Mouse (Mus musculus): Measurements from ENCODE around the gene Nckap5l. TPM values are rescaled to one million over a fixed set of nuclear protein-coding genes. Genes with fewer than 3 reads are reported as not detected.

Gene Nckap5l
- polyA plus RNA-seq, 1 experiment from 2014 or later = 11.6 TPM

DNA sequence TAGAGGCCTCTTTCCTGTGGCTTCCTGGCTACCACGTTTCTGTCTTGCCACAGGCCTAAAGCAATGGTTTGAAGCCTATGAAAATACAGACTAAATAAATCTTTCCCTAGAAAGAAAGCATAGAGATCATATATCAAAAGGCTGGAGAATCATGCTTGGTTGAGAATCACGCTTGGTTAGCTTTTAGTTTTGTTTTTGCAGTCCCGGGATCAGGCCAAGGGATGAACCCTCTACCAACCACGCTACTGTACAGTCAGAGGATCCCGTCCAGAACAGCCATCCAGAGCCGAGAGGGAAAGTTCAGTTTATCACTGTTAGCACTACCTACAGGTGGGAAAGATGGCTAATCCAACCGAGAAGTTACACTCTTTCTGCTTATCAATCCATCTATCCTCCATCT, 15.2 kb downstream of the Nckap5l start:
- H3K9ac ChIP-seq = no peak overlapping the region
- H3K9me3 ChIP-seq = no peaks in the 10 kb centered on the region
- H3K4me3 ChIP-seq = no peak overlapping the region
- 55% methylated on average over 7 of the region's 7 CpGs for whole genome bisulfite sequencing
- no peak overlapping the region for H3K4me2 ChIP-seq
- H3K4me1 ChIP-seq = peaks cover 48% of the 10 kb centered on the region
- peak overlapping the region; percentile 20; the same call in 1 of the 2 replicates for H3K27ac ChIP-seq
- no peaks in the 10 kb centered on the region for H3K27me3 ChIP-seq
- H3K36me3 ChIP-seq = peaks cover 7% of the 10 kb centered on the region; the same call in 1 of the 2 replicates
- ATAC-seq (ENCODE audit: borderline replicate concordance, extremely low read depth, low FRiP score, low TSS enrichment) = no peak

- Histone ChIP-seq H3K9ac (no peak overlapping the region), H3K9me3 (no peaks in the 10 kb centered on the region), H3K36me3 (peaks cover 7% of the 10 kb centered on the region; the same call in 1 of the 2 replicates), H3K4me1 (peaks cover 52% of the 10 kb centered on the region), H3K4me2 (peak overlapping the region; percentile 9; the same call in 1 of the 2 replicates), H3K4me3 (no peak overlapping the region), H3K27ac (peak overlapping the region; percentile 83), H3K27me3 (no peaks in the 10 kb centered on the region)
- ATAC-seq (ENCODE audit: borderline replicate concordance, extremely low read depth, low FRiP score, low TSS enrichment) = no peak
- 35% methylated on average over 8 of the region's 8 CpGs for WGBS
These were observed 16.6 kb downstream of the Nckap5l start for GRCm38 (mm10) chr15:99440816-99441457.

GRCm38 (mm10) chr15:99440112-99440815, 17.3 kb downstream of the Nckap5l start:
- Histone ChIP-seq H3K9ac (no peak overlapping the region), H3K27ac (peak overlapping the region; percentile 83), H3K27me3 (no peaks in the 10 kb centered on the region), H3K9me3 (no peaks in the 10 kb centered on the region), H3K4me2 (peak overlapping the region; percentile 9; the same call in 1 of the 2 replicates), H3K36me3 (peaks cover 7% of the 10 kb centered on the region; the same call in 1 of the 2 replicates), H3K4me3 (no peak overlapping the region), H3K4me1 (peaks cover 57% of the 10 kb centered on the region)
- peak; percentile 95 for ATAC-seq (ENCODE audit: borderline replicate concordance, extremely low read depth, low FRiP score, low TSS enrichment)
- 23% methylated on average over 2 of the region's 2 CpGs for WGBS

DNA sequence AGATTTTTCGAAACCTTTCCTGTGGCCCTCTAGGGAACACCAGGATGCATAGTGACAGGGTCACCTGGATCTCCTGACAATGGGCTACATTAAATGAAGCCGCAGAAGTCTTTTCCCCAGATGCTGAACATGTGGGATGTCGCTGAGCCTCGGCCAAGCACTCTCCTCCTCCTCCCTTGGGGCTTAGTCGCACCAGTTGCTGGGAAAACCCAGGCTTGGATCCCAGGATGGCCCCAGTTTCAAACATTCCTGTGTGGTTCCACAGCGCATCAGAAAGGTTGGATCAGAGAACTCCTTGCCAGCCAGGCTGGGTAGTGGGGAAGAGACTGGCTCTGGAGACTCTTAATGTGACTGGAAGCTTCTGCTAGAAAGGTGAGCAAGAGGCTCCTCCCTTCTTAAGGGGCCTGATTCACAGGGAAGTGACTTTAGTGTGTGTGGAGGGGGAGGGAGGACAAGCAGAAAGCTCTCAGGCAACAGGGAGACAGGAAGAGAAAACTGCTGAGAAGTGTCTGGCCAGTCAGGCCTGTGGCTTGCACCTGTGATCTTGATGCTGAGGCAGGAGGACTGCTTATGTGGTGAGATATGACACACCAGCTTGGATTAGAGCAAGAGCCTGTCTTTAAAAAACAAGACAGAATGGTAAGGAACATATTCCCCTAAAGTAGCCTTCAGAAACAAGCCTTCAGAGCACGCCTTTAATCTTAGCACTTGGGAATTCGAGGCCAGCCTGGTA, 18.4 kb downstream of the Nckap5l start:
- no peak overlapping the region for H3K4me2 ChIP-seq
- no peak overlapping the region for H3K9ac ChIP-seq
- 66% methylated on average over 8 of the region's 8 CpGs for WGBS
- H3K36me3 ChIP-seq = peaks cover 5% of the 10 kb centered on the region; the same call in 1 of the 2 replicates
- H3K9me3 ChIP-seq = no peaks in the 10 kb centered on the region
- no peak overlapping the region for H3K27ac ChIP-seq
- H3K4me1 ChIP-seq = peaks cover 67% of the 10 kb centered on the region
- H3K4me3 ChIP-seq = no peak overlapping the region
- no peak for ATAC-seq (ENCODE audit: borderline replicate concordance, extremely low read depth, low FRiP score, low TSS enrichment)
- H3K27me3 ChIP-seq = no peaks in the 10 kb centered on the region

DNA sequence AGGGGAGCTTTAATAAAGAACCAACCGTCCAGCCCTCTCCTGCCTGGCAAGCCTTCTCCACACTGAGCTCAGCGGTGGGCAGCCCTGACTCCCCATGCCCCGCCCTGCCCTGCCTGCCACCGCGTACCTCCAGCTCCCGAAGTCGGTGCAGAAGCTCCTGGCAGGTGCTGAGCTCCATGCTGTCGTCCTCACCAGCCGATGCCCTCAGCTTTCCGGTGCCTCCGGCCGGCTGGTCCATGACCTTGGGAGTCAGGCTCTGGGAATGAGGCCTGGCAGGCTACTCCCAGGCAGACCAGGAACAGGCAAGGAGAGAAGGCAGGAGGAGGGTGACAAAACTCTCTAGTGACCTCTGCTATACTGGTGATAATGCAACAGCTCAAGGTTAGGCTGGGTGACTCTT, 23.6 kb downstream of the Nckap5l start:
- no peak for ATAC-seq (ENCODE audit: borderline replicate concordance, extremely low read depth, low FRiP score, low TSS enrichment)
- 64% methylated on average over 12 of the region's 12 CpGs for WGBS

GRCm38 (mm10) chr15:99433081-99433718, 24.3 kb downstream of the Nckap5l start:
- no peak for ATAC-seq (ENCODE audit: borderline replicate concordance, extremely low read depth, low FRiP score, low TSS enrichment)
- Histone ChIP-seq H3K9ac (no peak overlapping the region), H3K9me3 (no peaks in the 10 kb centered on the region), H3K4me2 (no peak overlapping the region), H3K36me3 (peaks cover 22% of the 10 kb centered on the region), H3K27me3 (no peaks in the 10 kb centered on the region), H3K27ac (no peak overlapping the region), H3K4me3 (no peak overlapping the region), H3K4me1 (peaks cover 40% of the 10 kb centered on the region)
- 84% methylated on average over 16 of the region's 16 CpGs for WGBS

More for the DNA sequence above, 23.6 kb downstream of the Nckap5l start:
- Histone ChIP-seq H3K27me3 (no peaks in the 10 kb centered on the region), H3K27ac (no peak overlapping the region), H3K36me3 (peaks cover 20% of the 10 kb centered on the region), H3K4me3 (no peak overlapping the region), H3K4me1 (peaks cover 44% of the 10 kb centered on the region), H3K4me2 (no peak overlapping the region), H3K9me3 (no peaks in the 10 kb centered on the region), H3K9ac (no peak overlapping the region)

GRCm38 (mm10) chr15:99431967-99432366, 25.6 kb downstream of the Nckap5l start:
- Histone ChIP-seq H3K4me1 (peaks cover 33% of the 10 kb centered on the region), H3K4me2 (no peak overlapping the region), H3K4me3 (no peak overlapping the region), H3K27me3 (no peaks in the 10 kb centered on the region), H3K9ac (no peak overlapping the region), H3K27ac (no peak overlapping the region), H3K36me3 (peaks cover 34% of the 10 kb centered on the region), H3K9me3 (no peaks in the 10 kb centered on the region)
- 60% methylated on average over 8 of the region's 8 CpGs for WGBS
- no peak for ATAC-seq (ENCODE audit: borderline replicate concordance, extremely low read depth, low FRiP score, low TSS enrichment)

DNA sequence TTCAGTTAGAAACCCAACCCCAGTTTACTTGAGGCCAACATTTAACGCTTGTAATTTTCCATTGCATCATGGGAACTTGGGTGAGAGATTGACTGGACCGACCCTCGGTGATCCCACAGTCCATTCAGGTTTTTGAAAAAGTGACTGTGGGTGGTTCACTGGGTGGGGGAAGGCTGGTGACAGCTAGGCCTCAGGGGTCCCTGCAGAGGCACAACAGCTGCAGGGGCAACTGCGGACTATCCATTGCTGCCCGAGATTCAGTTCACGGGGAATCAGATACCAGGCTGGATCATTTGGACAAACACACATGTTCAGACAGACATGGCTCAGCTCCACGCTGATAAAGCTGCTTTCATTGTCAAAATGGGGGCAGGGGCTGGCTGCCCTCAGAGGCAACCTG, 26.0 kb downstream of the Nckap5l start:
- Histone ChIP-seq H3K4me3 (no peak overlapping the region), H3K36me3 (peaks cover 38% of the 10 kb centered on the region), H3K9me3 (no peaks in the 10 kb centered on the region), H3K4me1 (peaks cover 33% of the 10 kb centered on the region), H3K4me2 (no peak overlapping the region), H3K27ac (peak overlapping the region; percentile 33; the same call in 1 of the 2 replicates), H3K27me3 (no peaks in the 10 kb centered on the region), H3K9ac (no peak overlapping the region)
- ATAC-seq (ENCODE audit: borderline replicate concordance, extremely low read depth, low FRiP score, low TSS enrichment) = no peak
- WGBS = 64% methylated on average over 7 of the region's 7 CpGs

- H3K4me3 ChIP-seq = no peak overlapping the region
- peak overlapping the region; percentile 15; the same call in 1 of the 2 replicates for H3K27ac ChIP-seq
- H3K4me1 ChIP-seq = peaks cover 31% of the 10 kb centered on the region
- H3K27me3 ChIP-seq = no peaks in the 10 kb centered on the region
- peaks cover 42% of the 10 kb centered on the region for H3K36me3 ChIP-seq
- WGBS = 82% methylated on average over 10 of the region's 10 CpGs
- no peak overlapping the region for H3K9ac ChIP-seq
- no peak overlapping the region for H3K4me2 ChIP-seq
- no peak for ATAC-seq (ENCODE audit: borderline replicate concordance, extremely low read depth, low FRiP score, low TSS enrichment)
- H3K9me3 ChIP-seq = no peaks in the 10 kb centered on the region
These were observed 26.5 kb downstream of the Nckap5l start for GRCm38 (mm10) chr15:99431063-99431462.

DNA sequence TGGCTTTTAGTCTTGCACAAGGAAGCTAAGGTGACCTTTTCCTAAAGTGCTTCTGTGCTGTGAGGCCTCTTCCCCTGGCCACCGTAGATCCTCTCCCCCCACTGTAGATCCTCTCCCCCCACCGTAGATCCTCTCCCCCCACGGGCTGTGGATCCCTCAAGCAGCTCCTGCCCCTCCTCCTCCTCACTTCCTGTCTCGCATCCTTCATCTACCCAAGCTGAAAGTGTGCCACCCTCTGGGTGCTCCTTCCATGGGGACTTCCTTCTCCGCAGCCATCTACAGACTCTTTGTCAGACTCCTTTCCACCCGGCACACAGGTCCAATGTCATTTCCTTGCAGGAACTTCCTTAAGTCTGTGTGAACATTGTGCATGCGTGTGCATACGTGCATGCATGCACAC, 27.2 kb downstream of the Nckap5l start:
- Histone ChIP-seq H3K4me3 (no peak overlapping the region), H3K27me3 (no peaks in the 10 kb centered on the region), H3K4me2 (no peak overlapping the region), H3K4me1 (peaks cover 26% of the 10 kb centered on the region), H3K36me3 (peaks cover 48% of the 10 kb centered on the region), H3K9ac (no peak overlapping the region), H3K27ac (peak overlapping the region; percentile 15; the same call in 1 of the 2 replicates), H3K9me3 (no peaks in the 10 kb centered on the region)
- no peak for ATAC-seq (ENCODE audit: borderline replicate concordance, extremely low read depth, low FRiP score, low TSS enrichment)
- WGBS = 71% methylated on average over 8 of the region's 8 CpGs

DNA sequence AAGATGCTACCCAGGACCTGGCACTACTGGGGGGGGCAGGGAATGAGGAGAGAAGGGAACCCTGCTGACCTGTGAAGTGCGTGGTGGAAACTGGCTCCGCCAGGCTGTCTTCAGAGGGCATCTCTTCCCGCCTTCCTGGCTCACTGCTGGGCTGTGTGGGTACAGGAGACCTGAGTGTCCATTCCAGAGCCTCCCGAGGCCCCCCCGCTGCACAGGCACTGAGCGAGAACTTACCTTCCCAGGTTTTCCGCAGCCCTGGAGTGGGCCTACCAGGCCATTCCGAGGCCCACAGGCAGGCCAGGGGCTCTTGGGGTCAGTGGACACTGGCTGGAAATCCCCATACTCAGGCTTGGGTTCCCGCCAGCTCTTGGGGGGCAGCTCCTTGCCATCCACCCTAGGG, 33.7 kb downstream of the Nckap5l start:
- Histone ChIP-seq H3K9me3 (no peaks in the 10 kb centered on the region), H3K36me3 (peaks cover 48% of the 10 kb centered on the region), H3K27ac (no peak overlapping the region), H3K27me3 (no peaks in the 10 kb centered on the region), H3K4me2 (no peak overlapping the region), H3K9ac (no peak overlapping the region), H3K4me3 (no peak overlapping the region), H3K4me1 (peaks cover 27% of the 10 kb centered on the region)
- 90% methylated on average over 9 of the region's 9 CpGs for WGBS
- no peak for ATAC-seq (ENCODE audit: borderline replicate concordance, extremely low read depth, low FRiP score, low TSS enrichment)

Data from lung, embryonic 15.5 days (tissue).